Mouse (Mus musculus) testis, adult 2 months (tissue): ENCODE data around the gene Ap1m1. TPM values are rescaled to one million over a fixed set of nuclear protein-coding genes. Genes with fewer than 3 reads are reported as not detected.

ENCODE experiments used
- H3K27ac ChIP-seq: fragments of 200-500 bp; 2 replicates; pipeline ENCODE4 v1.5.1; 2012; ENCODE audit warnings: low read depth, low read length; ENCODE audit not compliant: control insufficient read depth, insufficient read depth
- H3K27me3 ChIP-seq: fragments of 200-500 bp; 2 replicates; pipeline ENCODE4 v1.6.1; 2012; ENCODE audit warnings: mild to moderate bottlenecking, low read length, moderate library complexity; ENCODE audit not compliant: control insufficient read depth, insufficient read depth
- H3K36me3 ChIP-seq: fragments of 200-500 bp; 2 replicates; pipeline ENCODE4 v1.6.1; 2012; ENCODE audit warnings: mild to moderate bottlenecking, low read length; ENCODE audit not compliant: control insufficient read depth, insufficient read depth
- H3K4me1 ChIP-seq: fragments of 200-500 bp; 2 replicates; pipeline ENCODE4 v1.6.1; 2012; ENCODE audit warnings: low read length; ENCODE audit not compliant: control insufficient read depth, insufficient read depth
- H3K4me3 ChIP-seq: fragments of 200-500 bp; 2 replicates; pipeline ENCODE4 v1.5.1; 2012; ENCODE audit warnings: low read depth, mild to moderate bottlenecking, low read length, moderate library complexity, mixed read lengths; ENCODE audit not compliant: control insufficient read depth
- CTCF ChIP-seq: fragments of 200-500 bp; IDR thresholded peaks from 2 replicates; pipeline ENCODE4 v1.5.1; 2012; ENCODE audit warnings: low read depth, mild to moderate bottlenecking, inconsistent platforms, low read length, moderate library complexity; ENCODE audit not compliant: control insufficient read depth, insufficient read depth, insufficient replicate concordance
- POLR2A ChIP-seq: fragments of 200-500 bp; IDR thresholded peaks from 2 replicates; pipeline ENCODE4 v1.6.1; 2012; ENCODE audit warnings: low read depth, mild to moderate bottlenecking, inconsistent platforms, low read length, moderate library complexity; ENCODE audit not compliant: control insufficient read depth
- polyA plus RNA-seq: library from polyadenylated mRNA; depleted of rRNA; stranded (reverse); fragments of >200 nt; gene quantifications from 2 replicates; pipeline ENCODE4 v1.2.3, GENCODE M21; 2012

Ap1m1 gene
- polyA plus RNA-seq, 1 experiment: 405 TPM

DNA sequence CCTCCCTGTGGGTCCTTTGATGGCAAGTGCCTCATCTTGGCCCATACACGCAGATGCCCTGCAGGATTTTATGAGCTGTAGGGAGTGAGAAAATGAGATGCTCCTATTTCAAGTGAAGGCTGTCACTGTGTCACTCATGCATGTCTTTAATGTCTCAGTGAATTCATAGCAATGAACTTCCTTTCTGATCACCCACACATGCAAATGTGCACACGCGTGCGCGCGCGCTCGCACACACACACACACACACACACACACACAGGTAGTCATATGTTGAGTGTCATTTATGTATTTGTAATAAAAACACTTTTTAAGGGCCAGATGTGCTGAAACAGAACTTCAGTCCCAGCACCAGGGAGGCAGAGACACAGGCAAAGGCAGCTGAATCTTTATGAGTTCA lies 27.3 kb downstream of the Ap1m1 start:
- Histone ChIP-seq H3K4me3 (no peak overlapping the region), H3K27me3 (no peaks in the 10 kb centered on the region)

DNA sequence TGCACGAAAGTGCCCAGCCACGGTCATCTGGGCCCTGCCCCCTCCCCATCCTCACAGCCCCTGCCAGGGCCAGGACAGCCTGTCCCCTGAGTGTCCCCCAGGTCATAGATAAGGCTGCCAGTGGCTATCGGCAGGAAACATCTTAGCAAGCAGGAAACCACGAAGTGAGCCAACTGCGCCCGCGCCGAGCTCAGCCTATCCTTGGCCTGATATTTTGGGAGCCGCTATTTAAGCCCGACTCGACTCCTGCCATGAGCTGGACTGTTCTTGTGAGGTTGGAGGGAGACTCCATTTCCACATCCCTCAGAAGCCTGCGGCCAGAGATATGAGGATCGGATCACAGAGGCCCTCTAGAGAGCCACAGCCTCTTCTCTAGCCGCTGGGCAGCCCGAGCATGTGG lies 28.5 kb downstream of the Ap1m1 start:
- no peak for TF ChIP-seq CTCF
- TF ChIP-seq POLR2A: no peak
- Histone ChIP-seq H3K27me3 (no peaks in the 10 kb centered on the region), H3K36me3 (no peaks in the 10 kb centered on the region), H3K4me1 (peaks cover 3% of the 10 kb centered on the region; the same call in 1 of the 2 replicates), H3K27ac (peak overlapping the region; percentile 7; the same call in 1 of the 2 replicates), H3K4me3 (no peak overlapping the region)

More for the DNA sequence above, 27.3 kb downstream of the Ap1m1 start:
- no peak overlapping the region for H3K27ac ChIP-seq
- H3K36me3 ChIP-seq: no peaks in the 10 kb centered on the region
- H3K4me1 ChIP-seq: peaks cover 3% of the 10 kb centered on the region; the same call in 1 of the 2 replicates
- TF ChIP-seq POLR2A (no peak), CTCF (no peak)

DNA sequence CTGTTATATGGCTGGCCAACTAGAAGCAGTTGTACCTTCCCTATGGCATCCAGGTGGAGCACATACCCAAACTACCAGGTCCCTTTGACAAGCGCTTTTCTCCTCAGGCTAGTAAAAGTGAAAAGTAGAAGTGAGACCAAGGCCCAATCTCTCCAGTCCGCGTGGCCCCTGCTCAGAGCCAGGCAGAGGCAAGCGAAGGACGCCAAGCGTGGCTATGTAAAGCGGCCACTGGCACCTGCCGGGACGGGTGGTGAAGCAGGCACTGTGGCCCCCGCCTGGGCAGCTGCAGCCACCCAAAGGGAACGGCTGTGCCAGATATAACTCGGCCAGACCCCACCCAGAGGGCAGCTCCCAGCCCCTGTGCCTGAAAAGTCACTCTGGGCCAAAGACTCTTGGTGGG lies 30.8 kb downstream of the Ap1m1 start:
- H3K27ac ChIP-seq: no peak overlapping the region
- no peaks in the 10 kb centered on the region for H3K36me3 ChIP-seq
- H3K4me1 ChIP-seq: peaks cover 3% of the 10 kb centered on the region; the same call in 1 of the 2 replicates
- no peaks in the 10 kb centered on the region for H3K27me3 ChIP-seq
- H3K4me3 ChIP-seq: no peak overlapping the region
- TF ChIP-seq CTCF: no peak

DNA sequence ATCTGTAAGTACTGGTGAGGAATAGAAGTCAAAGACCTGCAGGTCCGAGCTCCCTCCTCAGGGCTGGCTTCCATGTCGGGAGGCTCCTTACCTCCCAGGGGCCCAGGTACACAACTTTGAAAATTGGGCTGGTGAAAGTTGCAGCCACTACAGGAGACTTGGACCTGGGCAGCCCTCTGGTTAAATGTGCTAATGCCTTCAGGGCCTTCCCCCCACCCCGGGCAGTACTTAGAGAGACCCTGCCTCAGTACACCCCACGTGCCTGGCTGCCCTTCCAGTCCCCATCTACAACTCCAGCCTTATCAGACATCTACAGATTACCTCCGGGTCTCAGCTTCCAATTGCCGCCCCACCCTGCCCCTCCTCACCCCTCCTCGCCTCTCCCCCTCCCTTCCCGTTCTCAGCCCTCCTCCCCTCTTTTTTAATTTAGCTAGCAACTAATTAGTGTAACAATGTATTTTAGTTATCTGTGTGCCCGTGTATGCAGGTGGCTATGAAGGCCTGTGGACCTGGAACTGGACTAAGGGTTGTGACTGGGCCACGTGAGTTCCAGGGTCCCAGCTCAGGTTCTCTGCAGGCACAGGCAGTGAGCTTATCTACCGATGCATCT lies 31.3 kb downstream of the Ap1m1 start:
- TF ChIP-seq POLR2A (no peak), CTCF (no peak)
- H3K4me3 ChIP-seq: no peak overlapping the region

DNA sequence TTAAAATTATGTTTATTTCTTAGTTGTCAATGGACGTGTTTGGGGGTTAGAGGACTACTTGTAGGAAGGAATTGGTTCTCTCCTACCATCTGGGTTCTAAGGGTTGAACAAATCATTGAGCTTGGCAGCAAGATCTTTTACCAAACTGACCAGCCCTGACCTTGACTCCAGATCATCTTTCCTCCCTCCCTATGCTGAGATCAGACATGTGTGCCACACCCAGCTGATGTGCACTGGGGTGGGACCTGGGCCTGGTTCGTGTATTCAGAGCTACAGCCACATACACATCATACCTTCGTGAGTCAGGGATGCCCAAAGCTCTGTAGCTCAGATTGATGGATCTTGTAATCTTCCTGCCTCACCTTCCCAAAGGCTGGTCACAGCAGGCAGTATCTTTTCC lies 31.9 kb downstream of the Ap1m1 start:
- Histone ChIP-seq H3K27ac (no peak overlapping the region), H3K27me3 (no peaks in the 10 kb centered on the region), H3K36me3 (no peaks in the 10 kb centered on the region), H3K4me1 (peaks cover 6% of the 10 kb centered on the region), H3K4me3 (no peak overlapping the region)
- TF ChIP-seq CTCF: no peak
- TF ChIP-seq POLR2A: no peak

More for the DNA sequence above, 31.3 kb downstream of the Ap1m1 start:
- no peak overlapping the region for H3K27ac ChIP-seq
- H3K27me3 ChIP-seq: no peaks in the 10 kb centered on the region
- H3K4me1 ChIP-seq: peaks cover 6% of the 10 kb centered on the region
- H3K36me3 ChIP-seq: no peaks in the 10 kb centered on the region

DNA sequence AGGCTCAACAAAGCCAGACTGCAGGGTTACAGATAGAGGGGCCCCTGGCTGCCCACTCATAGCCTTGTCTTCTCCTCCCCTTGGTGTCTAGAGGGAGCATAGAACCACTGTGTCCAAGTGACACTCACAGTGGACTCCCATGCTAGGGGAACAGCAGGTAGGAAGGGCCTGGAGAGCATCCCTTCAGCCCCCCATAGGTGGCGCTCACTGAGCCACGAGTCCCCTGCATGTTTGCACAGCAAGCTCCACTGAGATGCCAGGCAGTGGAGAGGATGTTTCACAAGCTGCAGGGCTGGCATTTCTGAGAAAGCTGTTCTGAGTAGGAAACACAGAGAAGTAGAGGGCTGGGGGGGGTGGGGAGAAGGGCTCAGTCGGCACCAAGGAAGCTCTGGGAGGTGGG lies 32.5 kb downstream of the Ap1m1 start:
- peak; percentile 41; the same call in 1 of the 2 replicates for TF ChIP-seq CTCF
- no peak for TF ChIP-seq POLR2A
- Histone ChIP-seq H3K36me3 (no peaks in the 10 kb centered on the region), H3K27ac (no peak overlapping the region), H3K4me3 (no peak overlapping the region), H3K27me3 (no peaks in the 10 kb centered on the region), H3K4me1 (peaks cover 6% of the 10 kb centered on the region)

DNA sequence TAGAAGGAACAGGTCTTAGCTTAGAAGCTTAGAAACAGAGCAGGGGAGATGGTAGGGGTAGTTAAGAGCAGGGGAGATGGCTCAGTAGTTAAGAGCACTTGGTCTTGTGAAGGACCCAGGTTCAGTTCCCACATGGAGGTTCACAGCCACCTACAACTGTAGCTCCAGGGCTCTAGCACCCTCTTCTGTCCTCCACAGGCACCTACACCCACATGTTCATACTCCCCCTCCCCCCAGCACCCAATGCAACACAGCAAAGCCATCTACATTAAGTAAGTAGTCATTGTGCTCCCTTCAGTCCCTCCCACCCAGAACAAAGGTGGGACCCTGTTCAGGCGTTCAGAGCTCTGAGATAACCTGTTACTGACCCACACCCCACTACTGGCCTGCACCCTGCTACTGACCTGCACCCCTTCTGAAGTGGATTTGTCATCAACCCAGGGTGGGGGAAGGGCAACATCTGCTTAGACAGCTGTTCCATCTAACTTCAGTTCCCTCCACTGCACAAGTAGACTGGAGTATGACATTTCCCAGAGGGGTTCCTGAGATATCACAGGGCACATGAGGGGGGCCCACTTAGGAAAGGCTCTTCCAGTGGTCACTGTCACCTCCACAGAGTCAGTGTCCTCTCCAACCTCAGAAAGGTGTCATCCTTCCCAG lies 33.4 kb downstream of the Ap1m1 start:
- Histone ChIP-seq H3K4me1 (peaks cover 4% of the 10 kb centered on the region), H3K4me3 (no peak overlapping the region), H3K27me3 (no peaks in the 10 kb centered on the region), H3K27ac (no peak overlapping the region), H3K36me3 (no peaks in the 10 kb centered on the region)
- TF ChIP-seq POLR2A (no peak), CTCF (no peak)

DNA sequence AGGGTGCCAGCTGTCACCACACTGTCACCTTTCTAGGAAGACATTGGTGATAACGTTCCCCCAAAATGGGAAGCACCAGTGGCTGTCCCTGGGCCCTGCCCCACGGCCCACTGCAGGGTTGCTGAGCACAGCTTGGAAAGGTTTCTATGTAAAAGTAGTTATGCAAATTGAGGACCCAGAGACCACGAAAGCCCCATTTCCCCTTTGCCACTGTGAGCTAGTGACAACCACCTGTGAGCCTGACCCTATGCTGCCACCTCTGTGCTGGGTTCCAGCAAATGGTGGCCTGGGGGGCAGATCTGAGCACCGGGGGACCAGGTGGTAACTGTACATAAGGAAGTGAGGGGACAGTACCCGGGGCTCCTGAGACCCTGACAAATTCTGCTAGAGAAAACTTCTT lies 34.0 kb downstream of the Ap1m1 start:
- H3K4me3 ChIP-seq: no peak overlapping the region
- TF ChIP-seq CTCF: no peak
- TF ChIP-seq POLR2A: no peak
- H3K4me1 ChIP-seq: peaks cover 3% of the 10 kb centered on the region
- no peak overlapping the region for H3K27ac ChIP-seq
- no peaks in the 10 kb centered on the region for H3K36me3 ChIP-seq
- H3K27me3 ChIP-seq: no peaks in the 10 kb centered on the region
